Mouse (Mus musculus): ENCODE results near the gene Myo6.

DNA sequence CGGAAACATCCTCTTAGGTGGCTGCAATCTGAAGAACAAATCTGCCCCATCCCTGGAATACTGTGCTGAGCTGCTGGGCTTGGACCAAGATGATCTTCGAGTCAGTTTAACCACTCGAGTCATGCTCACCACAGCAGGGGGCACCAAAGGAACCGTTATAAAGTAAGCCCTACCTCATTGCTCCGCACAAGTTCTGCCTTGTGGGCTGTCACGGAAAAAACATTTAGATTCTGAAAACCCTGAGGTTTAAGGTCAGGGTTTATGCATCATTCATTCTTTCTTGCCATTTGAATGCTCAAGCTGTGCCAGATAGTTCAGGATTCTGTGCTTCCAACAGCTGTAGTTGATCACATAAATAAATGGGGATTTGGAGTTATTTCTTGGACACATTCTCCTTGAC lies 93.6 kb downstream of the Myo6 start:
- TF ChIP-seq CTCF (IDR thresholded peaks at IDR 0.05; ENCODE audit: insufficient read depth, low read length): no peak
- TF ChIP-seq POLR2A (IDR thresholded peaks at IDR 0.05; ENCODE audit: borderline replicate concordance, extremely low read depth, low read depth, low read length): no peak

Data from lung, adult 2 months (tissue).